Mouse (Mus musculus) left cerebral cortex, postnatal 10 days (tissue): ENCODE results near the gene Olfr1461. TPM values are rescaled to one million over a fixed set of nuclear protein-coding genes. Genes with fewer than 3 reads are reported as not detected.

Experiments used
- DNase-seq, 2 experiments: peaks; one replicate each; pipeline ENCODE4 v3.0.0; 2021 to 2022; ENCODE audit warnings: low spot score in 2 of 2, mixed read lengths in 1 of 2; ENCODE audit errors: extremely low spot score in 1 of 2
- intact Hi-C: fragments of 180-260 bp; cut with DNase I; formaldehyde crosslinking; loops from one replicate; pipeline ENCODE4 v1.15.1; 2025
- total RNA-seq, 2 experiments: library from RNA; stranded (reverse); gene quantifications; 2 replicates each; pipeline ENCODE4 v1.2.3; 2021

The Olfr1461 gene
- not detected for total RNA-seq

DNA sequence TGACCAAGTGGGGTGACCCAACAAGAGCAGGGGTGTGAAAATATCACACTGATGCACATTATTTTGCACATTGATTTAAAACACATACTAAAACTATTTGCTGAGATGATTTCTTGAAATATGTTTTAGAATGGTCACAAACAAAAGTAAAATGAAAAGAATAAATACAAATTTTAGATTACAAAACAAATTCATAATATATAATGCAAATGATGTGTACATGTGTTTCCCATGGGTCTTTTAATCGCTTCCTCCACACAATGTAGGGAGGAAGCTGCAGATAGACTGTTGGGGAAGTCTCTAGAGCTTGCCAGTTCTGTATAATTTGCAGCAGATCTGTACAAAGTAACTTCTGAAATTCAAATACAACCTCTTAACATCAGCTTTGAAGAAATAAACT, at the start of gene Olfr1461:
TSS of gene Olfr1461 (plus strand) at position 301 of the 400 bp plus-strand sequence.
- intact Hi-C loops = no loop called here
- no peak for DNase-seq

- no peak for DNase-seq
- intact Hi-C loops = no loop called here
Measured at GRCm38 (mm10) chr19:13149449-13149848, 13.4 kb upstream of the Olfr1461 start, which contains the start of gene Olfr1459. Olfr1459 (minus strand) TSS chr19:13149549.

GRCm38 (mm10) chr19:13185434-13185833, 22.6 kb downstream of the Olfr1461 start, which contains the start of gene Olfr1462:
Olfr1462 (plus strand) TSS chr19:13185734.
- no peak for DNase-seq
- intact Hi-C loops = no loop called here

Other genes starting within 250 kb of the Olfr1461 start
- not detected for gene Olfr1448, start 238.6 kb upstream of the Olfr1461 start, total RNA-seq
- gene Olfr1449, start 232.2 kb upstream of the Olfr1461 start, total RNA-seq = not detected
- gene Olfr1450, start 212.7 kb upstream of the Olfr1461 start, total RNA-seq = not detected
- not detected for gene Olfr1451, start 168.0 kb upstream of the Olfr1461 start, total RNA-seq
- not detected for gene Olfr1453, start 134.7 kb upstream of the Olfr1461 start, total RNA-seq
- gene Olfr1454, start 102.4 kb upstream of the Olfr1461 start, total RNA-seq = not detected
- not detected for gene Olfr1457, start 65.1 kb upstream of the Olfr1461 start, total RNA-seq
- not detected for gene Olfr1458, start 56.2 kb upstream of the Olfr1461 start, total RNA-seq
- under 1 TPM; 0.13 to 0.14 TPM for gene Olfr1459, start 13.5 kb upstream of the Olfr1461 start, total RNA-seq
- gene Olfr1462, start 22.7 kb downstream of the Olfr1461 start, total RNA-seq = not detected
- gene Olfr1463, start 68.3 kb downstream of the Olfr1461 start, total RNA-seq = not detected
- not detected for gene Olfr1465, start 152.5 kb downstream of the Olfr1461 start, total RNA-seq
- gene Olfr1466, start 175.9 kb downstream of the Olfr1461 start, total RNA-seq = not detected
- gene Olfr1467, start 199.2 kb downstream of the Olfr1461 start, total RNA-seq = not detected
- gene Olfr1469, start 244.8 kb downstream of the Olfr1461 start, total RNA-seq = not detected